8 mouse cellular contexts compared by ENCODE assay signal in the genomic region with DNA sequence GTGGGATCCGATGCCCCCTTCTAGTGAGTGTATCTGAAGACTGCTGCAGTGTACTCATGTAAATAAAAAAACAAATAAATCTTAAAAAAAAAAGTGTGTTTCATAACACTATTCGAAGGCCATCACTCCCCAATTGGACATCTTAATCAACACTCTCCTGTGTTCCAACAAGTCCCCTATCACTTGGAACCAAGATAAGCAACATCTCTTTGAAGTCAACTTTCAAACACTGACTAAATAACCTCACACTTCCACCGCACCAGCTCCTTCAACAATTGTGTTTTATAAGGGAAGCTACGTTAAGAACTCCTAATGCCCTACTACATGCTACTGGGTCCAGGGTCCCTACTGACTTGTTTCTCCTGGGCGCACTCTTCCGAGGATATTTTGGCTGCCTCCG. TPM values are rescaled to one million over a fixed set of nuclear protein-coding genes. Genes with fewer than 3 reads are reported as not detected.
DNase-seq lines count a peak whose midpoint lies in the region; ATAC-seq and TF ChIP-seq lines count a peak whose summit lies in the region.

No protein-coding gene starts in this region.

- WGBS in kidney, embryonic 14.5 days: 6% methylated on average over 7 of the region's 7 CpGs
- WGBS in bone marrow, adult 2 months: 5% methylated on average over 7 of the region's 7 CpGs
- WGBS in hindbrain, embryonic 14.5 days: 16% methylated on average over 7 of the region's 7 CpGs
- 13% methylated on average over 7 of the region's 7 CpGs for WGBS in midbrain, embryonic 13.5 days

- peak overlapping the region; percentile 98 for H3K9ac ChIP-seq in kidney, embryonic 14.5 days (ENCODE audit: low read depth, low read length)
- peak overlapping the region; percentile 86 for H3K9ac ChIP-seq in hindbrain, embryonic 14.5 days
- H3K9ac ChIP-seq in midbrain, embryonic 13.5 days (replicated peaks): peak overlapping the region; percentile 90

- H3K4me3 ChIP-seq in kidney, embryonic 14.5 days (ENCODE audit: low read length): peak overlapping the region; percentile 98
- H3K4me3 ChIP-seq in bone marrow, adult 2 months (replicated peaks; ENCODE audit: control insufficient read depth, low read depth, low read length): peak overlapping the region; percentile 28
- H3K4me3 ChIP-seq in hindbrain, embryonic 14.5 days (replicated peaks; ENCODE audit: low read length): peak overlapping the region; percentile 79
- H3K4me3 ChIP-seq in midbrain, embryonic 13.5 days (replicated peaks): peak overlapping the region; percentile 81

- no peak for ATAC-seq in kidney, embryonic 14.5 days (ENCODE audit: low FRiP score, low TSS enrichment)
- ATAC-seq in hindbrain, embryonic 14.5 days (ENCODE audit: low FRiP score): no peak
- ATAC-seq in midbrain, embryonic 13.5 days: no peak

- no peak overlapping the region for H3K27ac ChIP-seq in kidney, embryonic 14.5 days (ENCODE audit: low read depth, low read length)
- H3K27ac ChIP-seq in bone marrow, adult 2 months (ENCODE audit: control insufficient read depth, insufficient read depth, low read depth, low read length, poor library complexity): peak overlapping the region; percentile 88
- H3K27ac ChIP-seq in hindbrain, embryonic 14.5 days: peak overlapping the region; percentile 96
- H3K27ac ChIP-seq in midbrain, embryonic 13.5 days: peak overlapping the region; percentile 95; the same call in 1 of the 2 replicates

- peaks cover 34% of the 10 kb centered on the region for H3K36me3 ChIP-seq in kidney, embryonic 14.5 days (ENCODE audit: control insufficient read depth, insufficient read depth, low read length)
- H3K36me3 ChIP-seq in hindbrain, embryonic 14.5 days (replicated peaks; ENCODE audit: control insufficient read depth, insufficient read depth): peaks cover 34% of the 10 kb centered on the region
- peaks cover 27% of the 10 kb centered on the region for H3K36me3 ChIP-seq in midbrain, embryonic 13.5 days

- TF ChIP-seq CTCF in bone marrow, adult 2 months (IDR thresholded peaks at IDR 0.05; ENCODE audit: control insufficient read depth, insufficient read depth, low read length): no peak

- TF ChIP-seq POLR2A in bone marrow, adult 2 months (IDR thresholded peaks at IDR 0.05; ENCODE audit: borderline replicate concordance, control insufficient read depth, low read depth, low read length): no peak

- DNase-seq in kidney, adult 11 months: no peak
- DNase-seq in hindbrain, embryonic 14.5 days (ENCODE audit: low spot score): no peak
- no peak for DNase-seq in c-Kit-positive CD71-positive TER-119-positive erythroid progenitor cells, embryonic 14.5 days (ENCODE audit: low spot score)
- DNase-seq in ovary, postnatal 14 days (ENCODE audit: low spot score): no peak
- no peak for DNase-seq in thymus, postnatal 0 days (ENCODE audit: low spot score)

- no peaks in the 10 kb centered on the region for H3K27me3 ChIP-seq in kidney, embryonic 14.5 days (ENCODE audit: control insufficient read depth, insufficient read depth, low read length)
- no peaks in the 10 kb centered on the region for H3K27me3 ChIP-seq in hindbrain, embryonic 14.5 days (ENCODE audit: control insufficient read depth, insufficient read depth, low read length)
- no peaks in the 10 kb centered on the region; the same call in 1 of the 2 replicates for H3K27me3 ChIP-seq in midbrain, embryonic 13.5 days

- H3K9me3 ChIP-seq in kidney, embryonic 14.5 days (ENCODE audit: control insufficient read depth, low read length): no peaks in the 10 kb centered on the region
- no peaks in the 10 kb centered on the region for H3K9me3 ChIP-seq in hindbrain, embryonic 14.5 days (ENCODE audit: control insufficient read depth, low read length)
- H3K9me3 ChIP-seq in midbrain, embryonic 13.5 days: no peaks in the 10 kb centered on the region

- peak overlapping the region; percentile 71 for H3K4me2 ChIP-seq in kidney, embryonic 14.5 days (replicated peaks; ENCODE audit: low read depth, low read length)
- peak overlapping the region; percentile 79 for H3K4me2 ChIP-seq in hindbrain, embryonic 14.5 days (replicated peaks)
- peak overlapping the region; percentile 77 for H3K4me2 ChIP-seq in midbrain, embryonic 13.5 days (replicated peaks)

- peaks cover 32% of the 10 kb centered on the region for H3K4me1 ChIP-seq in kidney, embryonic 14.5 days (ENCODE audit: control insufficient read depth, insufficient read depth, low read length)
- no peaks in the 10 kb centered on the region; the same call in none of the 2 replicates for H3K4me1 ChIP-seq in bone marrow, adult 2 months (ENCODE audit: control insufficient read depth, insufficient read depth, low read length)
- H3K4me1 ChIP-seq in hindbrain, embryonic 14.5 days (replicated peaks; ENCODE audit: control insufficient read depth, insufficient read depth, low read length): peaks cover 34% of the 10 kb centered on the region
- peaks cover 54% of the 10 kb centered on the region for H3K4me1 ChIP-seq in midbrain, embryonic 13.5 days (replicated peaks)

RNA-seq across cellular contexts. Expression of gene Rpl23a, which starts 0.9 kb away (rescaled TPM):
- 1,650 and 2,291 TPM in 2 replicates for polyA plus RNA-seq in kidney, embryonic 14.5 days (2014; fragmentation: Nextera tagmentation; extraction: Ambion mirVana)
- polyA plus RNA-seq in bone marrow, adult 2 months (2011; ENCODE audit: insufficient read depth, insufficient read length, low replicate concordance, missing spikeins): 181 and 299 TPM in 2 replicates
- polyA plus RNA-seq in hindbrain, embryonic 14.5 days (2014; fragmentation: Nextera tagmentation; extraction: Ambion mirVana): 880 and 1,029 TPM in 2 replicates
- polyA plus RNA-seq in midbrain, embryonic 13.5 days (2015; fragmentation: Nextera tagmentation; extraction: Ambion mirVana): 934 and 937 TPM in 2 replicates
- 1,919 and 1,995 TPM in 2 replicates for polyA plus RNA-seq in thymus, postnatal 0 days (2015; fragmentation: Nextera tagmentation; extraction: Ambion mirVana)

RNA-seq across cellular contexts. Expression of gene Rab34, which starts 5.8 kb away (rescaled TPM):
- 128 and 156 TPM in 2 replicates for polyA plus RNA-seq in kidney, embryonic 14.5 days (2014; fragmentation: Nextera tagmentation; extraction: Ambion mirVana)
- polyA plus RNA-seq in bone marrow, adult 2 months (2011; ENCODE audit: insufficient read depth, insufficient read length, low replicate concordance, missing spikeins): 5.2 and 8.6 TPM in 2 replicates
- polyA plus RNA-seq in hindbrain, embryonic 14.5 days (2014; fragmentation: Nextera tagmentation; extraction: Ambion mirVana): 46.4 and 53.2 TPM in 2 replicates
- polyA plus RNA-seq in midbrain, embryonic 13.5 days (2015; fragmentation: Nextera tagmentation; extraction: Ambion mirVana): 42.0 and 43.4 TPM in 2 replicates
- 26.4 and 29.6 TPM in 2 replicates for polyA plus RNA-seq in thymus, postnatal 0 days (2015; fragmentation: Nextera tagmentation; extraction: Ambion mirVana)

RNA-seq across cellular contexts. Expression of gene Tlcd1, which starts 5.9 kb away (rescaled TPM):
- polyA plus RNA-seq in kidney, embryonic 14.5 days (2014; fragmentation: Nextera tagmentation; extraction: Ambion mirVana): 23.1 and 28.1 TPM in 2 replicates
- polyA plus RNA-seq in bone marrow, adult 2 months (2011; ENCODE audit: insufficient read depth, insufficient read length, low replicate concordance, missing spikeins): 48.0 and 66.6 TPM in 2 replicates
- 13.4 and 16.6 TPM in 2 replicates for polyA plus RNA-seq in hindbrain, embryonic 14.5 days (2014; fragmentation: Nextera tagmentation; extraction: Ambion mirVana)
- 5.0 and 5.9 TPM in 2 replicates for polyA plus RNA-seq in midbrain, embryonic 13.5 days (2015; fragmentation: Nextera tagmentation; extraction: Ambion mirVana)
- 12.2 and 13.5 TPM in 2 replicates for polyA plus RNA-seq in thymus, postnatal 0 days (2015; fragmentation: Nextera tagmentation; extraction: Ambion mirVana)

RNA-seq across cellular contexts. Expression of gene Nek8, which starts 6.0 kb away (rescaled TPM):
- polyA plus RNA-seq in kidney, embryonic 14.5 days (2014; fragmentation: Nextera tagmentation; extraction: Ambion mirVana): 15.8 and 20.6 TPM in 2 replicates
- polyA plus RNA-seq in bone marrow, adult 2 months (2011; ENCODE audit: insufficient read depth, insufficient read length, low replicate concordance, missing spikeins): 10.4 and 17.8 TPM in 2 replicates
- polyA plus RNA-seq in hindbrain, embryonic 14.5 days (2014; fragmentation: Nextera tagmentation; extraction: Ambion mirVana): 4.6 and 6.0 TPM in 2 replicates
- 4.7 and 5.2 TPM in 2 replicates for polyA plus RNA-seq in midbrain, embryonic 13.5 days (2015; fragmentation: Nextera tagmentation; extraction: Ambion mirVana)
- 14.1 and 14.5 TPM in 2 replicates for polyA plus RNA-seq in thymus, postnatal 0 days (2015; fragmentation: Nextera tagmentation; extraction: Ambion mirVana)

RNA-seq across cellular contexts. Expression of gene Proca1, which starts 10.7 kb away (rescaled TPM):
- polyA plus RNA-seq in kidney, embryonic 14.5 days (2014; fragmentation: Nextera tagmentation; extraction: Ambion mirVana): 3.4 and 4.1 TPM in 2 replicates
- 2.6 and 3.3 TPM in 2 replicates for polyA plus RNA-seq in bone marrow, adult 2 months (2011; ENCODE audit: insufficient read depth, insufficient read length, low replicate concordance, missing spikeins)
- polyA plus RNA-seq in hindbrain, embryonic 14.5 days (2014; fragmentation: Nextera tagmentation; extraction: Ambion mirVana): 1.4 and 2.9 TPM in 2 replicates
- 0.84 and 2.2 TPM in 2 replicates for polyA plus RNA-seq in midbrain, embryonic 13.5 days (2015; fragmentation: Nextera tagmentation; extraction: Ambion mirVana)
- 0.49 and 0.84 TPM in 2 replicates for polyA plus RNA-seq in thymus, postnatal 0 days (2015; fragmentation: Nextera tagmentation; extraction: Ambion mirVana)

Comparison
In these comparisons a context has a peak if more than half of its experiments do, and no peak if none do; other contexts are left out.
1. H3K4me3 ChIP-seq: peak in every context shown above with its lines; median percentile 98 in kidney, embryonic 14.5 days; 81 in midbrain, embryonic 13.5 days; 79 in hindbrain, embryonic 14.5 days; 28 in bone marrow, adult 2 months.